Comparison of ENCODE assay signal across 1 mouse cellular context in the genomic region with DNA sequence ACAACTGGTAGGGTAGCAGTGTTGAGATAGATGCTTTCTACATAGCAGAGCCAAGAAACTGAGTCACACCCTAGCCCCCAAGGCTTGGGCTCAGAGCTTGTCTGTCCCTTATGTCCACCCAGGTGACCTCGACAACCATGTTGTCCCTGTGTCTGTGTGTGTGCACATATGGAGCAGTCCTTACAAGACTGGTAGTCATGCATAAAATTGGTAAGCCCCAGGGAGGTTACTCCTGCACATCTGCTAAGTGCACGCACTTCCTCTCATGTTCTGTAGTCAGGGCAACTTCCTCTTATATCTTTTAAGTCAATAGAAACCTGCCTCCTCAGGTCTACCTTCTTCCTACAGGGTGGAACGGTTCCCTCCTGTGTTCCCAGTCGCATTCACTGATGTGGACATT.
TF ChIP-seq lines count a peak whose summit lies in the region.

No protein-coding gene starts in this region.

TF ChIP-seq in CH12.LX, 34 proteins besides CTCF, POLR2A, EP300 and RAD21 (continued from another document):
- TF ChIP-seq ETS1 (conservative IDR thresholded peaks at IDR 0.05; ENCODE audit: low read depth, low read length) (peak; percentile 65), RCOR1 (conservative IDR thresholded peaks at IDR 0.05; ENCODE audit: low read depth, low read length) (no peak), MEF2A (IDR thresholded peaks at IDR 0.05; ENCODE audit: borderline replicate concordance, low read depth, low read length) (no peak; the same call in 1 of the 2 replicates), IRF4 (IDR thresholded peaks at IDR 0.05; ENCODE audit: low read depth, low read length) (peak; percentile 21; the same call in 1 of the 2 replicates), MXI1 (IDR thresholded peaks at IDR 0.05; ENCODE audit: low read depth, low read length) (no peak), SIN3A (IDR thresholded peaks at IDR 0.05; ENCODE audit: low read length) (no peak)
